Mouse (Mus musculus) kidney, adult 11 months (tissue): Measurements from ENCODE around the gene Uggt1.

ENCODE experiments used
- DNase-seq: peaks from one replicate; pipeline ENCODE4 v3.0.0; 2022

Uggt1 gene

DNA sequence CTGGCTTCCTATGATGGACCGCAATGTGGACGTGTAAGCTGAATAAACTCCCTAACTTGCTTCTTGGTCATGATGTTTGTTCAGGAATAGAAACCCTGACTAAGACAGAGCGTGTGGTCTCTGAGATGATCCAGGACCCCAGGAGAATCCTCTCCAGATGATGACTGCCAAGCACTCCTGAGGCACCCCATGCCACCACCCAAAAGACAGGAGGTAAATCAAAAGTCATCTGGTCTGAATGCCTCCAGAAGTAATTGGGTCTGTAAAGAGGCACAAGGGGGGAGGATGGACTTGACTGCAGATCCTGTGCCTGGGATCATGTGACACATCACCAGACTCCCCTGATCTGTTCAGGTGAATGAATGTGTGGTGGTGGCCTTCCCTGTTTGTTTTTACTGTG, 131.9 kb downstream of the Uggt1 start:
- no peak for DNase-seq

GRCm38 (mm10) chr1:36109987-36110386, 134.5 kb downstream of the Uggt1 start:
- DNase-seq, result no peak

GRCm38 (mm10) chr1:36105917-36106706, 138.4 kb downstream of the Uggt1 start:
- DNase-seq, result no peak

GRCm38 (mm10) chr1:36100371-36100770, 144.1 kb downstream of the Uggt1 start:
- DNase-seq, result no peak

- no peak for DNase-seq
These were observed 146.1 kb downstream of the Uggt1 start for GRCm38 (mm10) chr1:36098432-36098831.

- no peak for DNase-seq
These were observed 148.9 kb downstream of the Uggt1 start for GRCm38 (mm10) chr1:36095423-36096272.

DNA sequence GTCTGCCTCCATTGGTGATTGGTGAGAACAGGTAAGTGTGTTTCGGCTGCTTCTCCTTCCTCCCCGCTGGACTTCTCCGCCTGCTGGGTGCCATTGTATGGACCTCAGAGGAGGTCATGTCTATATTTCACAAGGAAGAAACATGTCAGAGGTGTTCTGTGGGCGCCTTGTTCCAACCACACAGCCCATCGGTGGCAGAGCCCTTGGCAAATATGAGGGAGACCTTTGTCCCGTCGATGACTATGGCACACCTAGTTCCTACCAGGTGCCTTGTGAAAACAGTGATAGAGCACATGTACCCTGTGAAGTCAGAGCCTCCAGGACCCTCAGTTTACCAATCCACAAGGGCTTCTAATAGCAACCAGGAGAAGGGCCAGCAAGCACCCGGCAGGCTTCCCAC, 150.8 kb downstream of the Uggt1 start:
- no peak for DNase-seq

- DNase-seq, result no peak
These were observed 153.3 kb downstream of the Uggt1 start for GRCm38 (mm10) chr1:36091246-36091645.

- DNase-seq, result no peak
These were observed 153.8 kb downstream of the Uggt1 start for GRCm38 (mm10) chr1:36090722-36091110.
